Mouse (Mus musculus): Measurements from ENCODE around the gene Ntrk2. TPM values are rescaled to one million over a fixed set of nuclear protein-coding genes. Genes with fewer than 3 reads are reported as not detected.

The Ntrk2 gene
- polyA plus RNA-seq (2016; fragmentation: Nextera tagmentation; extraction: Ambion mirVana), result 17.6 and 39.8 TPM in 2 replicates

GRCm38 (mm10) chr13:58806397-58806892 is at the start of gene Ntrk2:
Gene Ntrk2 (plus strand): TSS chr13:58806569.
- WGBS, result under 1% methylated on average over 47 of the region's 47 CpGs
- Histone ChIP-seq H3K27ac (peak within 1 kb of the TSS; percentile 87), H3K27me3 (ENCODE audit: insufficient read depth, poor library complexity, severe bottlenecking) (peaks cover 62% of the 10 kb centered on the region), H3K36me3 (no peaks in the 10 kb centered on the region), H3K9me3 (peaks cover 9% of the 10 kb centered on the region), H3K4me3 (peak within 1 kb of the TSS; percentile 75), H3K4me1 (replicated peaks) (peaks cover 33% of the 10 kb centered on the region)
- peak; percentile 91 for DNase-seq (ENCODE audit: low spot score)

GRCm38 (mm10) chr13:58761003-58761630 is 45.3 kb upstream of the Ntrk2 start:
- WGBS, result 90% methylated on average over 5 of the region's 5 CpGs
- H3K36me3 ChIP-seq, result no peaks in the 10 kb centered on the region
- no peak overlapping the region for H3K27ac ChIP-seq
- no peaks in the 10 kb centered on the region for H3K27me3 ChIP-seq (ENCODE audit: insufficient read depth, poor library complexity, severe bottlenecking)
- DNase-seq (ENCODE audit: low spot score), result no peak
- H3K4me3 ChIP-seq, result no peak overlapping the region
- peaks cover under 1% of the 10 kb centered on the region; the same call in 1 of the 2 replicates for H3K4me1 ChIP-seq (replicated peaks)
- no peaks in the 10 kb centered on the region for H3K9me3 ChIP-seq

- Histone ChIP-seq H3K27me3 (ENCODE audit: insufficient read depth, poor library complexity, severe bottlenecking) (no peaks in the 10 kb centered on the region), H3K27ac (no peak overlapping the region), H3K36me3 (no peaks in the 10 kb centered on the region), H3K9me3 (no peaks in the 10 kb centered on the region), H3K4me3 (no peak overlapping the region), H3K4me1 (replicated peaks) (no peaks in the 10 kb centered on the region)
- DNase-seq (ENCODE audit: low spot score), result no peak
- 95% methylated on average over 6 of the region's 6 CpGs for WGBS
Measured at GRCm38 (mm10) chr13:58768258-58768657, 38.1 kb upstream of the Ntrk2 start.

- 66% methylated on average over 2 of the region's 2 CpGs for WGBS
- Histone ChIP-seq H3K36me3 (no peaks in the 10 kb centered on the region), H3K27ac (no peak overlapping the region), H3K4me3 (no peak overlapping the region), H3K9me3 (no peaks in the 10 kb centered on the region), H3K4me1 (replicated peaks) (no peaks in the 10 kb centered on the region), H3K27me3 (ENCODE audit: insufficient read depth, poor library complexity, severe bottlenecking) (no peaks in the 10 kb centered on the region)
- DNase-seq (ENCODE audit: low spot score), result no peak
Measured at GRCm38 (mm10) chr13:58769438-58769837, 36.9 kb upstream of the Ntrk2 start.

GRCm38 (mm10) chr13:58779261-58779660 is 27.1 kb upstream of the Ntrk2 start:
- 93% methylated on average over 14 of the region's 14 CpGs for WGBS
- no peak for DNase-seq (ENCODE audit: low spot score)

GRCm38 (mm10) chr13:58786476-58786875 is 19.9 kb upstream of the Ntrk2 start:
- WGBS, result 6% methylated on average over 3 of the region's 3 CpGs
- DNase-seq (ENCODE audit: low spot score), result peak; percentile 37
- Histone ChIP-seq H3K36me3 (no peaks in the 10 kb centered on the region), H3K4me3 (no peak overlapping the region), H3K27ac (no peak overlapping the region), H3K9me3 (no peaks in the 10 kb centered on the region), H3K4me1 (replicated peaks) (peaks cover 11% of the 10 kb centered on the region; the same call in 1 of the 2 replicates), H3K27me3 (ENCODE audit: insufficient read depth, poor library complexity, severe bottlenecking) (no peaks in the 10 kb centered on the region)

More at GRCm38 (mm10) chr13:58779261-58779660, 27.1 kb upstream of the Ntrk2 start:
- H3K27me3 ChIP-seq (ENCODE audit: insufficient read depth, poor library complexity, severe bottlenecking), result no peaks in the 10 kb centered on the region
- no peaks in the 10 kb centered on the region for H3K9me3 ChIP-seq
- H3K36me3 ChIP-seq, result no peaks in the 10 kb centered on the region
- H3K27ac ChIP-seq, result no peak overlapping the region
- no peak overlapping the region for H3K4me3 ChIP-seq
- H3K4me1 ChIP-seq (replicated peaks), result no peaks in the 10 kb centered on the region

- Histone ChIP-seq H3K27me3 (ENCODE audit: insufficient read depth, poor library complexity, severe bottlenecking) (no peaks in the 10 kb centered on the region), H3K9me3 (no peaks in the 10 kb centered on the region), H3K27ac (no peak overlapping the region), H3K4me3 (no peak overlapping the region), H3K4me1 (replicated peaks) (peaks cover 9% of the 10 kb centered on the region; the same call in 1 of the 2 replicates), H3K36me3 (no peaks in the 10 kb centered on the region)
- WGBS, result 88% methylated on average over 7 of the region's 7 CpGs
- DNase-seq (ENCODE audit: low spot score), result no peak
Measured at GRCm38 (mm10) chr13:58790741-58791140, 15.6 kb upstream of the Ntrk2 start.

- Histone ChIP-seq H3K36me3 (no peaks in the 10 kb centered on the region), H3K9me3 (peaks cover 9% of the 10 kb centered on the region; the same call in 1 of the 2 replicates), H3K4me1 (replicated peaks) (no peaks in the 10 kb centered on the region), H3K27me3 (ENCODE audit: insufficient read depth, poor library complexity, severe bottlenecking) (no peaks in the 10 kb centered on the region), H3K27ac (no peak overlapping the region), H3K4me3 (no peak overlapping the region)
- WGBS, result 91% methylated on average over 7 of the region's 7 CpGs
- DNase-seq (ENCODE audit: low spot score), result no peak
Measured at GRCm38 (mm10) chr13:58797386-58797785, 9.0 kb upstream of the Ntrk2 start.

GRCm38 (mm10) chr13:58801291-58801690 is 5.1 kb upstream of the Ntrk2 start:
- peaks cover 18% of the 10 kb centered on the region for H3K27me3 ChIP-seq (ENCODE audit: insufficient read depth, poor library complexity, severe bottlenecking)
- DNase-seq (ENCODE audit: low spot score), result no peak
- peaks cover 16% of the 10 kb centered on the region for H3K9me3 ChIP-seq
- H3K4me3 ChIP-seq, result no peak overlapping the region
- H3K4me1 ChIP-seq (replicated peaks), result no peaks in the 10 kb centered on the region
- no peak overlapping the region for H3K27ac ChIP-seq
- 88% methylated on average over 3 of the region's 3 CpGs for WGBS
- H3K36me3 ChIP-seq, result no peaks in the 10 kb centered on the region

GRCm38 (mm10) chr13:58803882-58804281 is 2.5 kb upstream of the Ntrk2 start:
- peak; percentile 15 for DNase-seq (ENCODE audit: low spot score)
- H3K27ac ChIP-seq, result no peak overlapping the region
- no peak overlapping the region for H3K4me3 ChIP-seq
- 17% methylated on average over 1 of the region's 1 CpGs for WGBS
- peaks cover 24% of the 10 kb centered on the region for H3K4me1 ChIP-seq (replicated peaks)
- peaks cover 9% of the 10 kb centered on the region for H3K9me3 ChIP-seq
- H3K27me3 ChIP-seq (ENCODE audit: insufficient read depth, poor library complexity, severe bottlenecking), result peaks cover 42% of the 10 kb centered on the region
- H3K36me3 ChIP-seq, result no peaks in the 10 kb centered on the region

- H3K4me3 ChIP-seq, result no peak overlapping the region; the same call in 1 of the 2 replicates
- WGBS, result 82% methylated on average over 11 of the region's 11 CpGs
- H3K27ac ChIP-seq, result no peak overlapping the region
- peaks cover 62% of the 10 kb centered on the region for H3K27me3 ChIP-seq (ENCODE audit: insufficient read depth, poor library complexity, severe bottlenecking)
- peaks cover 33% of the 10 kb centered on the region for H3K4me1 ChIP-seq (replicated peaks)
- DNase-seq (ENCODE audit: low spot score), result no peak
- no peaks in the 10 kb centered on the region for H3K36me3 ChIP-seq
- H3K9me3 ChIP-seq, result peaks cover 9% of the 10 kb centered on the region
Measured at GRCm38 (mm10) chr13:58805833-58806232, 536 bp upstream of the Ntrk2 start.

GRCm38 (mm10) chr13:58806896-58807628 is 693 bp downstream of the Ntrk2 start:
- under 1% methylated on average over 34 of the region's 34 CpGs for WGBS
- peak overlapping the region; percentile 87 for H3K27ac ChIP-seq

More at GRCm38 (mm10) chr13:58806896-58807628, 693 bp downstream of the Ntrk2 start:
- H3K4me3 ChIP-seq, result peak overlapping the region; percentile 75
- peaks cover 33% of the 10 kb centered on the region for H3K4me1 ChIP-seq (replicated peaks)
- peaks cover 9% of the 10 kb centered on the region for H3K9me3 ChIP-seq
- DNase-seq (ENCODE audit: low spot score), result no peak
- H3K27me3 ChIP-seq (ENCODE audit: insufficient read depth, poor library complexity, severe bottlenecking), result peaks cover 62% of the 10 kb centered on the region
- H3K36me3 ChIP-seq, result no peaks in the 10 kb centered on the region

All from hindbrain, embryonic 10.5 days (tissue).